Mouse (Mus musculus) heart, adult 2 months (tissue): ENCODE data around the gene Glod5.

ENCODE experiments used
- CTCF ChIP-seq: fragments of 200-600 bp; IDR thresholded peaks from 2 replicates; pipeline ENCODE4 v1.8.1; 2022; ENCODE audit warnings: antibody characterized with exemption, mild to moderate bottlenecking, moderate library complexity
- EP300 ChIP-seq: fragments of 200-500 bp; IDR thresholded peaks from 2 replicates; pipeline ENCODE4 v1.6.1; 2011; ENCODE audit warnings: low read depth, low read length, control low read depth; ENCODE audit not compliant: insufficient read depth
- POLR2A ChIP-seq: fragments of 200-500 bp; IDR thresholded peaks from 2 replicates; pipeline ENCODE4 v1.6.1; 2011; ENCODE audit warnings: mild to moderate bottlenecking, low read depth, low read length, control low read depth; ENCODE audit not compliant: insufficient read depth

DNA sequence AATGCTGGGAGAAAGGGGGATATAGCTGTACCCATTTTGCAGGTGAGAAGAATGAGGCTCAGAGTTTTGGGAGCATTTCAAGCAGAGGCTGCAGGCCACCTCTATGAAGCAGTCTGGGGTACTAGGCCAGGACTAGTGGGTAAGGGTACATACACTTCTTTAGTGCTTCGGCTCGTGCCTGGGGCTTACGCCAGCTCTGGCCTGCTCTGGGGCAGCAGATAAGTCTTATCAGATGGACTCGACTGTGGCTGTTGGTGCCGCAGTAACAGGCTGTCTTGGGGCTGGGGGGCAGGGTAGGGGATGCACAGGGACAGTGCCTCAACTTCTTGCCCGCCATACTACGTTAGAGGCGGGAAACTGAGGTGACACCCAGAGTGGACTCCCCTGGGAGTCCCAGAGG, 50.1 kb downstream of the Glod5 start:
- TF ChIP-seq CTCF, result no peak
- TF ChIP-seq EP300, result no peak
- no peak for TF ChIP-seq POLR2A
